Mouse (Mus musculus) thymus, postnatal 4 days (tissue): ENCODE data around the gene Naa15.

Experiments
- DNase-seq: peaks from one replicate; pipeline ENCODE4 v3.0.0; 2021

The Naa15 gene

DNA sequence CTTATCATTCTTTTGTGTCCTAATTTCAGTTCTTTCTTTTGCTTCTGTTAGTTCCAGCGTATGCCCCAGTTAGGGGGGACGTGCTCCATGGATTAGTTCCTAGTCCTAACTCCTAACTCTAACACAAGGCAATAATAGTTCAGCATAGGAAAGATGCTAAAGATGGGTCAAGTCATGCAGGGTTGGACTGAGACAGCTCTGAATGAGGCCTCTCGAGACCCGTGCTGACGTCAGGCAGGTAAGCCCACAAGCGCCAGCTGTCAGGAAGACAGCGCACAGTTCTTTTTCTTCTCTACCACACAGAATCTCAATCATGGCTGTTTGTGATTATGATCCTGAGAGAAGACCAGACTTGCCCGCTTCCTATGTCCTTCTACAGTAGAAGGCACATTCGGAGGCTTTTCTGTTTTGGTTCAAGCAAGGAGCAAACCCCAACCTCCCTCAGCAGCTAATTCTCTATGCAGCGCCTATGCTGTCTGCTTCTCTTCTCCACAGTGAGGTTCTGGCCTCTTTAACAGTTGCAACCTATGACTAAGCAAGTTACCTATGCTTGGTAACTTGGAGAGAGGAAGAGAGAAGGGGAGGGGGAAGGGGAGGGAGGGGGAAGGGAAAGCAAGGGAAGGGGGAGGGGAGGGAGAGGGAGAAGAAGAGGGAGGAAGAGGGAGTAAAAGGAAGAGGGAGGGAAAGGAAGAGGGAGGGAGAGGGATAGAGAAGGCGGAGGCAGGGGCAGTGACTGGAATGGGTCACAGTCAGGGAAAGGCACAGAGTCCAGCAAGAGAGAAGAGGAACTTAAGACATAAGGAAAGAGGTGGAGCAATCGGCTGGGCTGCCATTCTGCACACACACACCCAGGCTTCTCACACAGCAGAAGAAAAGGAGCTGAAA, 103.2 kb downstream of the Naa15 start:
- DNase-seq = no peak

DNA sequence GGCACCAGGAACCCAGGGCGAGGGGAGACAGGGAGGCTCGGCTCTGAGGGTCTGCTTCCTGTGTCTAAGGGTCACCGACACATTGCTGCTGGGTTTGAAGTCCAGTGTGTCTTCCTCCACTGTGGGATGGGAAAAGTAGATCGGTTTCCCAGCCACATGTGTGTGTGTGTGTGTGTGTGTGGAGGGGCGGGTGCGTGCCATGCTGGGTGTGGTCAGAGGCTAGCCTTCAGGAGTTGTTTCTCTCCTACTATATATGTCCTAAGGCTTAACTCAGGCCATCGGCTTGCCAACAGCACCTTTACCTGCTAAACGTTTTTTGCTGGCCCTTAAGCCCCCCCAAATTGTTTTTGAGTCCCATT, 103.8 kb downstream of the Naa15 start:
- DNase-seq = no peak

DNA sequence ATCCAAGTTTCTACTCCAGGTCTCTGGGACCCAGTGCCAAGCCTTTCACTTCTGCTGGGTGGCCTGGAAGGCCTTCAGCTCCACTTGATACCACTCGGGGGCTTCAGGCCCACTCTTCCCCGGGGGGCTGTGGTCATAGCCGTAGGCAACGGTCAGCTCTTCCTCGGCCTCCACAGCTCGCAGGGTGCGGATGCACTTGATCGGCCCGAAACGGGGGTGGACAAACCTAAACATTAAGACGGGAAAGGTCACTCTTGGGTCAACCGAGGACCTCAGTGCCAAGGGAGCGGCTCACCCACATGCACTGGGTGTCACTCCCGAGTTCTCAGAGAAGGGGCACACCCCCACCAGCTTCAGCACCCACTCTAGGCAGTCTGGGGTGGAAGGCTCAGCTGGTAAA, 106.3 kb downstream of the Naa15 start:
- DNase-seq = no peak

DNA sequence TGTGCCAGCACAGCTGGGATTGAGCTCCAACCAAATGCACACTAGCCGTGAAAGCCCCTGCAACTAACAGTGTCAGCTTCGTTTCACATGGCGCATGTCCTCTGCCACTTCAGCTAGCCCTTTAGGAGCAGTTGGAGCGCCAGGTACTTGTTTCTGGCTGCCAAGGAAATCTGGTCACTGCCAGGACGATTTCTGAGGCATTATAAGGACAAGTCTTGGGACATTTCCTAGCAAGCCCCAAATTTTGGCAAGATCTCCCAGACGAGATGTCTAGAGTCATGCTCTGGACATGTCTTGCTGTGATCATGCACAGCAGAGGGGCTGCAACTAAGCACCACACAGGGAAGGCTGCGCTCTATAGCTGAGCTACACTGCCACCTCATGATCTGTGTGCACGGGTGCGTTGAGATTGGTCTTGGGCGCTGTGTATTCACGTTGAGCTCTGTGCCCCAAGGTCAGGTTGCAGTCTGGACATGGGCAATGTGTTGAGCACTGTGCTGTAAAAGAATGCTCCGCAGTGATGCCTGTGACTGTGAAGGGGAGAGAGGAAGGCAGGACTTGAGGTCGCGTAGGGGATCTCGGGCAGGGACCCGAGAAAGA, 110.3 kb downstream of the Naa15 start:
- DNase-seq = no peak
